Mouse (Mus musculus) liver (tissue): ENCODE measurements around the gene Gm26741.

Experiments used
- DNase-seq: peaks from one replicate; pipeline ENCODE4 v3.0.0-alpha.2; 2020; ENCODE audit warnings: mixed read lengths

Gm26741 gene

GRCm38 (mm10) chr10:52391208-52391607, 32.6 kb downstream of the Gm26741 start:
- DNase-seq: no peak

- DNase-seq: no peak
Measured at GRCm38 (mm10) chr10:52396647-52397046, 38.1 kb downstream of the Gm26741 start.

GRCm38 (mm10) chr10:52398715-52399114, 40.1 kb downstream of the Gm26741 start:
- DNase-seq: no peak

- DNase-seq: no peak
Measured at GRCm38 (mm10) chr10:52399722-52400121, 41.2 kb downstream of the Gm26741 start.

GRCm38 (mm10) chr10:52405160-52405559, 46.6 kb downstream of the Gm26741 start:
- no peak for DNase-seq

GRCm38 (mm10) chr10:52407526-52407925, 49.0 kb downstream of the Gm26741 start:
- no peak for DNase-seq
